ENCODE assay signal across 28 mouse cellular contexts in the genomic region with DNA sequence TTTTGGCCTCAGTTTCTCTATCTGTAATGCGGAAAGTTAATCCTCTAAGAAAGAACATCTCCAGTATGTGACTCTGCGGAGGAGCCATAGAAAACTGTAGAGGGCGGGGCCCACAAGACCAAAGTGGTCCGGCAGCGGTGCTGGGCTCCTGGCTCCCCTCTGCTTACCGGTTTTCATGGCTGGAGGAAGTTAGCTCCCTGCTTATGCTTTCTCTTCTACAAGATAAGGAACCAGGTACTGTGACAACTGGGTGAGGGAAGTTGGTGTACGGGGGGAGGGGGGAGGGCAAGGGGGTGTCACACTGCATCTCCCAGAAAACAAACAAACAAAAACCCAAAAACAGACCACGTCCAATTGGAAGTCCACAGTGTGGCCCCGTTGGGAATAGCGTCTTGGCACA. TPM values are rescaled to one million over a fixed set of nuclear protein-coding genes. Genes with fewer than 3 reads are reported as not detected.
"Had no signal": no experiment of that assay in that cellular context is flagged by ENCODE, and none has a peak within 500 bp of the region (broad histone marks: within the 10 kb centered on the region; RNA-seq: fewer than 3 reads in every experiment).

No protein-coding gene starts in this region.

- H3K27me3 ChIP-seq: kidney, embryonic 15.5 days; limb, embryonic 13.5 days; liver, embryonic 13.5 days; midbrain, embryonic 13.5 days; neural tube, embryonic 13.5 days had no signal

- H3K4me2 ChIP-seq: kidney, embryonic 15.5 days; limb, embryonic 13.5 days; liver, embryonic 13.5 days; midbrain, embryonic 13.5 days; neural tube, embryonic 13.5 days had no signal

- DNase-seq: kidney, adult 8-10 months; kidney, postnatal 10 days; kidney, postnatal 36 days; liver, embryonic 13.5 days; lung, adult 2 months; lung, postnatal 14 days; lung, postnatal 4 days; retina, postnatal 1 day; right cerebral cortex, postnatal 25 days; spleen, adult 18-20 months; thymus, adult 2 months; thymus, postnatal 14 days; thymus, postnatal 4 days had no signal

- ATAC-seq: midbrain, embryonic 13.5 days; midbrain, embryonic 16.5 days had no signal

- H3K27ac ChIP-seq: kidney, embryonic 15.5 days; limb, embryonic 10.5 days; limb, embryonic 13.5 days; liver, embryonic 13.5 days; midbrain, embryonic 10.5 days; midbrain, embryonic 13.5 days; neural tube, embryonic 13.5 days had no signal

- H3K9me3 ChIP-seq: kidney, embryonic 15.5 days; limb, embryonic 10.5 days; limb, embryonic 13.5 days; liver, embryonic 13.5 days; midbrain, embryonic 10.5 days; midbrain, embryonic 13.5 days; neural tube, embryonic 13.5 days had no signal

- H3K36me3 ChIP-seq: kidney, embryonic 15.5 days; limb, embryonic 10.5 days; limb, embryonic 13.5 days; liver, embryonic 13.5 days; midbrain, embryonic 10.5 days; midbrain, embryonic 13.5 days; neural tube, embryonic 13.5 days had no signal

- H3K9ac ChIP-seq: kidney, embryonic 15.5 days; liver, embryonic 13.5 days; midbrain, embryonic 13.5 days; neural tube, embryonic 13.5 days had no signal

- H3K4me3 ChIP-seq: kidney, embryonic 15.5 days; limb, embryonic 10.5 days; limb, embryonic 13.5 days; liver, embryonic 13.5 days; megakaryocyte, embryonic 14.5 days; midbrain, embryonic 10.5 days; midbrain, embryonic 13.5 days; myocyte; neural tube, embryonic 13.5 days had no signal

- H3K4me1 ChIP-seq: liver, embryonic 13.5 days; megakaryocyte, embryonic 14.5 days had no signal

RNA-seq across cellular contexts. Expression of a gene that starts 4.4 kb away (rescaled TPM):
- total RNA-seq: layer of hippocampus, postnatal 10 days; left cerebral cortex, postnatal 25 days; liver, adult 2 months; monocyte, adult 5-6 weeks; neutrophil, adult 5-6 weeks had no signal
- polyA plus RNA-seq: limb, embryonic 10.5 days; limb, embryonic 13.5 days; liver, adult 2 months; lung, embryonic 16.5 days; midbrain, embryonic 10.5 days; neural tube, embryonic 13.5 days had no signal

RNA-seq across cellular contexts. Expression of a gene that starts 35.5 kb away (rescaled TPM):
- total RNA-seq: monocyte, adult 5-6 weeks; neutrophil, adult 5-6 weeks had no signal
- polyA plus RNA-seq: liver, adult 2 months; liver, embryonic 13.5 days had no signal
